Comparison of ENCODE assay signal across 14 mouse cellular contexts in the genomic region with DNA sequence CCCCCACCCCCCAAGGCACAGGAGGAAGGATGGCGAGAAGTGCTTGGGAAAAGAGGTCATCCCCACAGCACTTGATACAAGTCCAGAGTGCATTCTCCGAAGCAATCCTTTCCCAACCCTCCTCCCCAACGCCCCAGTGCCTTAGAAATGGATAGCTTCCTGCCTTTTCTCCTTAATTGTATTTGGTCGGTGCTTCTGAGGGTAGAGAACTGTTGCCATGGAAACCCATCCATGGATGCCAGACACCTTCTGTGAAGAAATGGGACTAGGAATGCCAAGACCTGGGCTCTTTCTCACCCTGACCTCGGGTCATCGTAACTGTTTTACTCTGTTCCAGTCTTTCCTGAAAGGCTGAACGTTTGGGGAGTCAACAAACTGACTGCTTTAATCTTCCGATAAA. TPM values are rescaled to one million over a fixed set of nuclear protein-coding genes. Genes with fewer than 3 reads are reported as not detected.
DNase-seq lines count a peak whose midpoint lies in the region; ATAC-seq and TF ChIP-seq lines count a peak whose summit lies in the region.
"Had no signal": no experiment of that assay in that cellular context is flagged by ENCODE, and none has a peak within 500 bp of the region (broad histone marks: within the 10 kb centered on the region; RNA-seq: fewer than 3 reads in every experiment).

No protein-coding gene starts in this region.

- H3K27ac ChIP-seq in neural tube, embryonic 12.5 days, result no peak overlapping the region
- no peak overlapping the region for H3K27ac ChIP-seq in forebrain, postnatal 0 days (ENCODE audit: low read depth, low read length)
- H3K27ac ChIP-seq in midbrain, embryonic 10.5 days (replicated peaks), result 0 out of 2 replicates have a peak overlapping the region, but pooled peaks have one; percentile 14
- H3K27ac ChIP-seq: liver, embryonic 15.5 days had no signal

- no peaks in the 10 kb centered on the region for H3K9me3 ChIP-seq in neural tube, embryonic 12.5 days
- H3K9me3 ChIP-seq in forebrain, postnatal 0 days (ENCODE audit: low read length), result no peaks in the 10 kb centered on the region
- no peaks in the 10 kb centered on the region for H3K9me3 ChIP-seq in midbrain, embryonic 10.5 days (replicated peaks)
- H3K9me3 ChIP-seq: liver, embryonic 15.5 days had no signal

- H3K27me3 ChIP-seq in neural tube, embryonic 12.5 days (replicated peaks), result no peaks in the 10 kb centered on the region; the same call in 1 of the 2 replicates
- no peaks in the 10 kb centered on the region for H3K27me3 ChIP-seq in forebrain, postnatal 0 days (ENCODE audit: insufficient read depth, low read length)
- peaks cover 25% of the 10 kb centered on the region for H3K27me3 ChIP-seq in midbrain, embryonic 10.5 days (ENCODE audit: low read depth, poor library complexity, severe bottlenecking)

- 16% methylated on average over 8 of the region's 8 CpGs for WGBS in neural tube, embryonic 12.5 days
- 13% methylated on average over 8 of the region's 8 CpGs for WGBS in forebrain, postnatal 0 days
- WGBS in midbrain, embryonic 10.5 days, result 17% methylated on average over 8 of the region's 8 CpGs

- H3K9ac ChIP-seq in neural tube, embryonic 12.5 days, result no peak overlapping the region
- H3K9ac ChIP-seq in forebrain, postnatal 0 days, result peak overlapping the region; percentile 37; the same call in 1 of the 2 replicates
- H3K9ac ChIP-seq: liver, embryonic 15.5 days had no signal

- peak overlapping the region; percentile 92 for H3K4me2 ChIP-seq in neural tube, embryonic 12.5 days (replicated peaks)
- peak overlapping the region; percentile 62 for H3K4me2 ChIP-seq in forebrain, postnatal 0 days (ENCODE audit: low read depth)
- H3K4me2 ChIP-seq: liver, embryonic 15.5 days had no signal

- DNase-seq in neural tube, embryonic 10.5 days (ENCODE audit: extremely low spot score, low spot score), result no peak
- DNase-seq in forebrain, postnatal 0 days, result no peak
- DNase-seq in midbrain, embryonic 10.5 days (ENCODE audit: low spot score), result peak; percentile 37
- DNase-seq in urinary bladder, postnatal 10 days (ENCODE audit: low spot score), result no peak
- DNase-seq in heart, postnatal 4 days, result no peak
- no peak for DNase-seq in layer of hippocampus, adult 8-10 months (ENCODE audit: low spot score in 2 of 2)
- DNase-seq in thymus, postnatal 10 days (ENCODE audit: low spot score in 2 of 2), result no peak
- DNase-seq: cerebellum, postnatal 36 days; heart, adult 18-20 months; spleen, adult 18-20 months; thymus, adult 2 months had no signal

- peak overlapping the region; percentile 2; the same call in 1 of the 2 replicates for H3K4me3 ChIP-seq in neural tube, embryonic 12.5 days
- peak overlapping the region; percentile 78 for H3K4me3 ChIP-seq in forebrain, postnatal 0 days (ENCODE audit: low read depth, low read length)
- peak overlapping the region; percentile 9; the same call in 1 of the 2 replicates for H3K4me3 ChIP-seq in midbrain, embryonic 10.5 days
- H3K4me3 ChIP-seq: liver, embryonic 15.5 days had no signal

- H3K36me3 ChIP-seq in neural tube, embryonic 12.5 days, result no peaks in the 10 kb centered on the region
- peaks cover 11% of the 10 kb centered on the region; the same call in 1 of the 2 replicates for H3K36me3 ChIP-seq in forebrain, postnatal 0 days (ENCODE audit: insufficient read depth)
- H3K36me3 ChIP-seq in midbrain, embryonic 10.5 days, result peaks cover 4% of the 10 kb centered on the region; the same call in 1 of the 2 replicates
- H3K36me3 ChIP-seq: liver, embryonic 15.5 days had no signal

- no peak for ATAC-seq in neural tube, embryonic 12.5 days (ENCODE audit: low FRiP score, low read depth)
- no peak for ATAC-seq in forebrain, postnatal 0 days
- ATAC-seq: CD4-positive, CD25-positive, alpha-beta regulatory T cell, adult 4 months had no signal

- TF ChIP-seq CTCF in forebrain, postnatal 0 days (IDR thresholded peaks at IDR 0.05; ENCODE audit: low read depth), result no peak

- H3K4me1 ChIP-seq in neural tube, embryonic 12.5 days, result peaks cover 76% of the 10 kb centered on the region
- H3K4me1 ChIP-seq in forebrain, postnatal 0 days (ENCODE audit: insufficient read depth), result peaks cover 39% of the 10 kb centered on the region
- peaks cover 93% of the 10 kb centered on the region for H3K4me1 ChIP-seq in midbrain, embryonic 10.5 days

RNA-seq across cellular contexts. Expression of gene Nav1, which starts 26.1 kb away (rescaled TPM):
- polyA plus RNA-seq in neural tube, embryonic 12.5 days (2016; fragmentation: Nextera tagmentation; extraction: Ambion mirVana), result 28.4 and 29.9 TPM in 2 replicates
- 67.9 and 85.8 TPM in 2 replicates for total RNA-seq in forebrain, postnatal 0 days (2014; rRNA removed)
- polyA plus RNA-seq in forebrain, postnatal 0 days (2015; fragmentation: Nextera tagmentation; extraction: Ambion mirVana), result 19.7 and 35.5 TPM in 2 replicates
- 14.5 and 16.5 TPM in 2 replicates for polyA plus RNA-seq in midbrain, embryonic 10.5 days (2016; fragmentation: Nextera tagmentation; extraction: Ambion mirVana)
- 10 to 100 TPM; 53.9 to 54.8 TPM for total RNA-seq in heart, postnatal 4 days (2021)
- total RNA-seq in layer of hippocampus, adult 8-10 months (2022), result 10 to 100 TPM; 55.8 to 63.3 (median 59.9) TPM

Comparison
In these comparisons a context has a peak if more than half of its experiments do, and no peak if none do; other contexts are left out.
1. H3K4me3 ChIP-seq: peak in every context shown above with its lines; median percentile 78 in forebrain, postnatal 0 days; 9 in midbrain, embryonic 10.5 days; 2 in neural tube, embryonic 12.5 days.